In the genomic region with DNA sequence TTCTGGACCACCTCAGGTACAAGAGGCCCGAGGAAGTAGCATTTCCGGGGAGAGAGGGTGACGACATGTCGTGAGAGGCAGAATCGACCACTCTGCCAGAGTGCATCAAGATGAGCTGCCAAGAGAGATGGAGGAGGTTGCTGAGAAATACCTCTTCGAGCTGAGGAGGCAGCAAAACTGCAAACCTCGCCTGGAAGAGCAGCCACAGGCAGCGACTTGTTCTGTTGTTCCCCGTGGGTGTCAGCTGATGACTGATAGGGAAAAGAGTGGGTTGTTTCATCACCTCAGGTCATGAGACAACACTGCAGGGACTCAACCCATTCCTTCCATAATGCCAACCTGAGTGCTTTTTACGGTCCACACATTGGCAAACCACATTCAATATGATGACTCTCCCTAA, we compare ENCODE assay signal across 19 mouse cellular contexts. TPM values are rescaled to one million over a fixed set of nuclear protein-coding genes. Genes with fewer than 3 reads are reported as not detected.
DNase-seq lines count a peak whose midpoint lies in the region; ATAC-seq lines count a peak whose summit lies in the region.
"Had no signal": no experiment of that assay in that cellular context is flagged by ENCODE, and none has a peak within 500 bp of the region (broad histone marks: within the 10 kb centered on the region; RNA-seq: fewer than 3 reads in every experiment).

No protein-coding gene starts in this region.

- no peaks in the 10 kb centered on the region for H3K36me3 ChIP-seq in heart, embryonic 15.5 days
- H3K36me3 ChIP-seq: embryonic facial prominence, embryonic 10.5 days; heart, embryonic 10.5 days; hindbrain, embryonic 15.5 days had no signal

- DNase-seq in frontal cortex, postnatal 10 days (ENCODE audit: low spot score in 2 of 2): no peak
- DNase-seq in heart, adult 18-20 months: no peak
- DNase-seq in right cerebral cortex, postnatal 36 days (ENCODE audit: low spot score in 2 of 2): peak; percentile 24 to 32
- no peak for DNase-seq in right cerebral cortex, postnatal 14 days
- peak; percentile 37 for DNase-seq in induced T-regulatory cell, adult 2 months (ENCODE audit: low read depth)
- DNase-seq: adrenal gland, postnatal 14 days; B cell, adult 2 months; cerebellum, adult 18-20 months; cerebellum, adult 9-11 months; forebrain, postnatal 0 days; gastrocnemius, postnatal 36 days; heart, adult 11 months had no signal

- H3K9ac ChIP-seq in heart, embryonic 15.5 days: no peak overlapping the region
- H3K9ac ChIP-seq: forebrain, embryonic 13.5 days; forebrain, postnatal 0 days; hindbrain, embryonic 15.5 days had no signal

- no peaks in the 10 kb centered on the region for H3K27me3 ChIP-seq in heart, embryonic 15.5 days
- H3K27me3 ChIP-seq: forebrain, embryonic 13.5 days; hindbrain, embryonic 15.5 days had no signal

- H3K9me3 ChIP-seq in heart, embryonic 15.5 days (replicated peaks): no peaks in the 10 kb centered on the region
- H3K9me3 ChIP-seq: embryonic facial prominence, embryonic 10.5 days; forebrain, embryonic 13.5 days; heart, embryonic 10.5 days; hindbrain, embryonic 15.5 days had no signal

- WGBS in heart, embryonic 15.5 days: 29% methylated on average over 10 of the region's 10 CpGs

- H3K4me2 ChIP-seq in heart, embryonic 15.5 days: no peak overlapping the region
- H3K4me2 ChIP-seq: forebrain, embryonic 13.5 days; hindbrain, embryonic 15.5 days had no signal

- H3K4me3 ChIP-seq in heart, embryonic 15.5 days: no peak overlapping the region
- H3K4me3 ChIP-seq: embryonic facial prominence, embryonic 10.5 days; forebrain, embryonic 13.5 days; heart, embryonic 10.5 days; hindbrain, embryonic 15.5 days had no signal

- no peak overlapping the region for H3K27ac ChIP-seq in heart, embryonic 15.5 days
- H3K27ac ChIP-seq: embryonic facial prominence, embryonic 10.5 days; forebrain, embryonic 13.5 days; heart, embryonic 10.5 days; hindbrain, embryonic 15.5 days had no signal

- peaks cover 13% of the 10 kb centered on the region; the same call in 1 of the 2 replicates for H3K4me1 ChIP-seq in heart, embryonic 15.5 days (replicated peaks)
- H3K4me1 ChIP-seq: embryonic facial prominence, embryonic 10.5 days had no signal

- ATAC-seq in frontal cortex, adult (ENCODE audit: low TSS enrichment): peak; percentile 78; the same call in 1 of the 2 replicates
- ATAC-seq in heart, embryonic 15.5 days (replicated peaks; ENCODE audit: insufficient number of reproducible peaks, insufficient read depth, low FRiP score, low read depth): 0 out of 2 replicates have a peak, but pooled peaks have one; percentile 35
- ATAC-seq: forebrain, embryonic 13.5 days; forebrain, postnatal 0 days; inflammation-experienced regulatory T-cells, adult 6 months had no signal

RNA-seq across cellular contexts. Expression of gene Ddr1, which starts 45.3 kb away (rescaled TPM):
- 109 and 125 TPM in 2 replicates for polyA plus RNA-seq in heart, embryonic 15.5 days (2015; fragmentation: Nextera tagmentation; extraction: Ambion mirVana)
- total RNA-seq in heart, adult 18-20 months (2021): 10 to 100 TPM; 21.7 to 24.0 TPM

Comparison
In these comparisons a context has a peak if more than half of its experiments do, and no peak if none do; other contexts are left out.
1. DNase-seq: peak in right cerebral cortex, postnatal 36 days (2 of 2) and induced T-regulatory cell, adult 2 months (single experiment); none in frontal cortex, postnatal 10 days (0 of 2), heart, adult 18-20 months (0 of 2) and right cerebral cortex, postnatal 14 days (single experiment).